Mouse (Mus musculus) ES-E14 (cell line): ENCODE measurements around the gene Dennd4a.

ENCODE experiments used
- CHD2 ChIP-seq: IDR thresholded peaks from 2 replicates; pipeline ENCODE4 v1.6.1; 2014; ENCODE audit warnings: mild to moderate bottlenecking, low read depth, low read length, inconsistent platforms
- ZC3H11A ChIP-seq: IDR thresholded peaks from 2 replicates; pipeline ENCODE4 v1.6.1; 2012; ENCODE audit warnings: low read depth, mild to moderate bottlenecking, inconsistent platforms, low read length, borderline replicate concordance

GRCm38 (mm10) chr9:64792379-64793274, 18.5 kb upstream of the Dennd4a start:
- no peak for TF ChIP-seq CHD2
- no peak for TF ChIP-seq ZC3H11A
